Mouse (Mus musculus) G1E (cell line): ENCODE data around the gene Erbb2.

Source experiments
- CTCF ChIP-seq: IDR thresholded peaks from 2 replicates; pipeline ENCODE4 v1.5.1; 2012; ENCODE audit warnings: low read depth, low read length, inconsistent platforms, mixed read lengths
- GATA1 ChIP-seq: IDR thresholded peaks from 2 replicates; pipeline ENCODE4 v1.6.1; 2012; ENCODE audit warnings: borderline replicate concordance, low read length, inconsistent platforms, mixed read lengths
- POLR2AphosphoS5 ChIP-seq: IDR thresholded peaks from 2 replicates; pipeline ENCODE4 v1.6.1; 2012; ENCODE audit warnings: low read depth, low read length, inconsistent platforms; ENCODE audit not compliant: insufficient replicate concordance
- TAL1 ChIP-seq: conservative IDR thresholded peaks from 2 replicates; pipeline ENCODE4 v1.6.1; 2012; ENCODE audit warnings: low read depth, low read length, inconsistent platforms, mixed read lengths

- TF ChIP-seq CTCF (no peak), POLR2AphosphoS5 (no peak), GATA1 (no peak), TAL1 (no peak)
Observed at GRCm38 (mm10) chr11:98418939-98419547, 6.8 kb downstream of the Erbb2 start.
